Mouse (Mus musculus) central nervous system, embryonic 18 days (tissue): Measurements from ENCODE around the gene Gm14419. TPM values are rescaled to one million over a fixed set of nuclear protein-coding genes. Genes with fewer than 3 reads are reported as not detected.

Experiments
- polyA plus RNA-seq: library from polyadenylated mRNA; depleted of rRNA; stranded (reverse); fragments of >200 nt; gene quantifications from 2 replicates; pipeline ENCODE4 v1.2.3, GENCODE M21; 2012; rRNA removed

Gm14419 gene
- 4.1 and 4.5 TPM in 2 replicates for polyA plus RNA-seq

DNA sequence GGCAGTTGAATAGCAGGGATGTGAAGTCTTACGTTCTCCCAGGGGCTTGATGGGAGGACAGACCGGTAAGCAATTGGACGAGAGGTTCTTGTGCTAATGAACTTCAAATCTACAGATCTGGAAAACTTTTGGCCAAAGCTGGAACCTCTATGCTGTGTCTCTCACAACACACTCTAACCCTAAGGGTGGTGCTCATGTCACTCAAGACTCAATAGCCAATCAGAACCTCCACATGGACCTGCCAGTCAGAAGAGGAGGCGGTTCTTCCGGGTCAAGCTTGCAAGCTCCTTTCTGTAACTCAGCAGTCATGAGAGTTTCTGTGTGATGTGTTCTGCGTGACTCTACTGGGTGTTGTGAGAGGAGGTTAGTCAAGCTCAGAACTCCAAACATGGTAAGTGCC, at the start of gene Gm14419:
TSS of gene Gm14419 (plus strand) at position 301 of the 400 bp plus-strand sequence.

Other genes with a start within 250 kb of the Gm14419 start
- 10.4 and 11.5 TPM in 2 replicates for gene Gm14295, start 202.3 kb upstream of the Gm14419 start, polyA plus RNA-seq
- gene Gm14408, start 169.8 kb upstream of the Gm14419 start, polyA plus RNA-seq, result not detected in 2 replicates
- gene Gm14296, start 73.1 kb upstream of the Gm14419 start, polyA plus RNA-seq, result 12.4 and 13.1 TPM in 2 replicates
- gene Gm14401, start 73.4 kb downstream of the Gm14419 start, polyA plus RNA-seq, result not detected in 2 replicates
- 34.1 and 38.0 TPM in 2 replicates for gene Gm14410, start 205.5 kb downstream of the Gm14419 start, polyA plus RNA-seq